ENCODE assay signal across 10 mouse cellular contexts in genomic region chr6:112423746-112424501, GRCm38 (mm10). TPM values are rescaled to one million over a fixed set of nuclear protein-coding genes. Genes with fewer than 3 reads are reported as not detected.
DNase-seq lines count a peak whose midpoint lies in the region; ATAC-seq lines count a peak whose summit lies in the region.
"Had no signal": no experiment of that assay in that cellular context is flagged by ENCODE, and none has a peak within 500 bp of the region (broad histone marks: within the 10 kb centered on the region; RNA-seq: fewer than 3 reads in every experiment).

No protein-coding gene starts in this region.

- peak; percentile 32 for ATAC-seq in forebrain, embryonic 16.5 days
- no peak for ATAC-seq in forebrain, embryonic 11.5 days (replicated peaks; ENCODE audit: low FRiP score)
- ATAC-seq in lung, embryonic 16.5 days (ENCODE audit: low read depth), result peak; percentile 78
- ATAC-seq: midbrain, embryonic 15.5 days had no signal

- DNase-seq in forebrain, embryonic 11.5 days (ENCODE audit: low spot score), result no peak
- DNase-seq in ovary, postnatal 14 days (ENCODE audit: low spot score), result peak; percentile 9
- no peak for DNase-seq in ovary, postnatal 36 days (ENCODE audit: low spot score)
- DNase-seq in telencephalon, adult 2 months (ENCODE audit: low read depth, low spot score), result peak; percentile 68
- no peak for DNase-seq in thymus, postnatal 0 days (ENCODE audit: low spot score)
- DNase-seq in hindbrain, embryonic 10.5 days (ENCODE audit: low spot score), result no peak

- H3K9me3 ChIP-seq in forebrain, embryonic 16.5 days (ENCODE audit: control insufficient read depth, low read length), result 0 out of 2 replicates have a peak, but pooled peaks cover 2% of the 10 kb centered on the region
- no peaks in the 10 kb centered on the region; the same call in 1 of the 2 replicates for H3K9me3 ChIP-seq in forebrain, embryonic 11.5 days (ENCODE audit: control insufficient read depth, low read length)
- H3K9me3 ChIP-seq in lung, embryonic 16.5 days (ENCODE audit: control insufficient read depth, low read length), result peaks cover 4% of the 10 kb centered on the region
- H3K9me3 ChIP-seq in hindbrain, embryonic 10.5 days, result peaks cover 11% of the 10 kb centered on the region; the same call in 1 of the 2 replicates
- H3K9me3 ChIP-seq: limb, embryonic 15.5 days; midbrain, embryonic 15.5 days had no signal

- no peak overlapping the region for H3K27ac ChIP-seq in forebrain, embryonic 16.5 days (ENCODE audit: low read length)
- H3K27ac ChIP-seq in forebrain, embryonic 11.5 days (ENCODE audit: low read depth, low read length), result no peak overlapping the region
- H3K27ac ChIP-seq in lung, embryonic 16.5 days (ENCODE audit: low read length), result no peak overlapping the region
- H3K27ac ChIP-seq in hindbrain, embryonic 10.5 days, result no peak overlapping the region
- H3K27ac ChIP-seq: limb, embryonic 15.5 days; midbrain, embryonic 15.5 days had no signal

- 69% methylated on average over 8 of the region's 8 CpGs for WGBS in forebrain, embryonic 16.5 days
- WGBS in forebrain, embryonic 11.5 days, result 90% methylated on average over 8 of the region's 8 CpGs
- 41% methylated on average over 8 of the region's 8 CpGs for WGBS in lung, embryonic 16.5 days
- 92% methylated on average over 8 of the region's 8 CpGs for WGBS in hindbrain, embryonic 10.5 days

- H3K9ac ChIP-seq in forebrain, embryonic 16.5 days (replicated peaks; ENCODE audit: low read depth, low read length), result no peak overlapping the region
- H3K9ac ChIP-seq in forebrain, embryonic 11.5 days (ENCODE audit: low read length), result no peak overlapping the region
- no peak overlapping the region for H3K9ac ChIP-seq in lung, embryonic 16.5 days (ENCODE audit: low read length)
- H3K9ac ChIP-seq: limb, embryonic 15.5 days; midbrain, embryonic 15.5 days had no signal

- H3K27me3 ChIP-seq in forebrain, embryonic 16.5 days (replicated peaks; ENCODE audit: control insufficient read depth, insufficient read depth, low read length), result no peaks in the 10 kb centered on the region
- no peaks in the 10 kb centered on the region for H3K27me3 ChIP-seq in forebrain, embryonic 11.5 days (ENCODE audit: control insufficient read depth, insufficient read depth, low read length)
- H3K27me3 ChIP-seq in lung, embryonic 16.5 days (ENCODE audit: control insufficient read depth, insufficient read depth, low read depth, low read length), result no peaks in the 10 kb centered on the region; the same call in 1 of the 2 replicates
- H3K27me3 ChIP-seq in hindbrain, embryonic 10.5 days (ENCODE audit: insufficient read depth, poor library complexity, severe bottlenecking), result no peaks in the 10 kb centered on the region
- H3K27me3 ChIP-seq: limb, embryonic 15.5 days; midbrain, embryonic 15.5 days had no signal

- H3K4me3 ChIP-seq in forebrain, embryonic 16.5 days (replicated peaks; ENCODE audit: low read length), result no peak overlapping the region
- no peak overlapping the region for H3K4me3 ChIP-seq in forebrain, embryonic 11.5 days (ENCODE audit: low read depth, low read length)
- H3K4me3 ChIP-seq in lung, embryonic 16.5 days (ENCODE audit: low read length), result no peak overlapping the region
- H3K4me3 ChIP-seq in hindbrain, embryonic 10.5 days, result no peak overlapping the region
- H3K4me3 ChIP-seq: limb, embryonic 15.5 days; midbrain, embryonic 15.5 days had no signal

- H3K4me1 ChIP-seq in forebrain, embryonic 16.5 days (replicated peaks; ENCODE audit: control insufficient read depth, insufficient read depth, low read length), result peaks cover 9% of the 10 kb centered on the region; the same call in 1 of the 2 replicates
- no peaks in the 10 kb centered on the region for H3K4me1 ChIP-seq in forebrain, embryonic 11.5 days (replicated peaks; ENCODE audit: control insufficient read depth, insufficient read depth, low read length)
- H3K4me1 ChIP-seq in lung, embryonic 16.5 days (replicated peaks; ENCODE audit: control insufficient read depth, insufficient read depth, low read length), result 0 out of 2 replicates have a peak, but pooled peaks cover 3% of the 10 kb centered on the region
- no peaks in the 10 kb centered on the region for H3K4me1 ChIP-seq in hindbrain, embryonic 10.5 days (replicated peaks)
- H3K4me1 ChIP-seq: limb, embryonic 15.5 days; midbrain, embryonic 15.5 days had no signal

- no peak overlapping the region for H3K4me2 ChIP-seq in forebrain, embryonic 16.5 days (ENCODE audit: low read length)
- no peak overlapping the region for H3K4me2 ChIP-seq in forebrain, embryonic 11.5 days (ENCODE audit: low read depth, low read length, severe bottlenecking)
- H3K4me2 ChIP-seq in lung, embryonic 16.5 days (ENCODE audit: low read depth, low read length), result no peak overlapping the region
- H3K4me2 ChIP-seq: limb, embryonic 15.5 days; midbrain, embryonic 15.5 days had no signal

- H3K36me3 ChIP-seq in forebrain, embryonic 16.5 days (ENCODE audit: control insufficient read depth, insufficient read depth), result no peaks in the 10 kb centered on the region
- H3K36me3 ChIP-seq in forebrain, embryonic 11.5 days (ENCODE audit: control insufficient read depth, insufficient read depth, low read length), result no peaks in the 10 kb centered on the region
- H3K36me3 ChIP-seq in lung, embryonic 16.5 days (ENCODE audit: control insufficient read depth, insufficient read depth, low read length), result no peaks in the 10 kb centered on the region
- no peaks in the 10 kb centered on the region for H3K36me3 ChIP-seq in hindbrain, embryonic 10.5 days
- H3K36me3 ChIP-seq: limb, embryonic 15.5 days; midbrain, embryonic 15.5 days had no signal

RNA-seq across cellular contexts. Expression of gene Cav3, which starts 35.4 kb away (rescaled TPM):
- polyA plus RNA-seq in forebrain, embryonic 16.5 days (2015; fragmentation: Nextera tagmentation; extraction: Ambion mirVana), result 0.29 TPM in 1 of 2 replicates, not detected in the other
- polyA plus RNA-seq in forebrain, embryonic 11.5 days (2014; fragmentation: Nextera tagmentation; extraction: Ambion mirVana), result 0.24 TPM in 1 of 2 replicates, not detected in the other
- 4.9 and 7.0 TPM in 2 replicates for polyA plus RNA-seq in lung, embryonic 16.5 days (2015; fragmentation: Nextera tagmentation; extraction: Ambion mirVana)
- 0.26 and 0.27 TPM in 2 replicates for polyA plus RNA-seq in thymus, postnatal 0 days (2015; fragmentation: Nextera tagmentation; extraction: Ambion mirVana)
- polyA plus RNA-seq in hindbrain, embryonic 10.5 days (2016; fragmentation: Nextera tagmentation; extraction: Ambion mirVana), result not detected in 2 replicates
- polyA plus RNA-seq: midbrain, embryonic 15.5 days had no signal

RNA-seq across cellular contexts. Expression of gene Ssu2, which starts 36.1 kb away (rescaled TPM):
- not detected in 2 replicates for polyA plus RNA-seq in forebrain, embryonic 16.5 days (2015; fragmentation: Nextera tagmentation; extraction: Ambion mirVana)
- polyA plus RNA-seq in forebrain, embryonic 11.5 days (2014; fragmentation: Nextera tagmentation; extraction: Ambion mirVana), result 0.33 TPM in 1 of 2 replicates, not detected in the other
- polyA plus RNA-seq in lung, embryonic 16.5 days (2015; fragmentation: Nextera tagmentation; extraction: Ambion mirVana), result 4.8 and 5.5 TPM in 2 replicates
- polyA plus RNA-seq in thymus, postnatal 0 days (2015; fragmentation: Nextera tagmentation; extraction: Ambion mirVana), result 1.0 and 1.2 TPM in 2 replicates
- polyA plus RNA-seq in hindbrain, embryonic 10.5 days (2016; fragmentation: Nextera tagmentation; extraction: Ambion mirVana), result 0.55 and 0.57 TPM in 2 replicates

Comparison
In these comparisons a context has a peak if more than half of its experiments do, and no peak if none do; other contexts are left out.
1. DNase-seq: peak in ovary, postnatal 14 days (single experiment) and telencephalon, adult 2 months (single experiment); none in forebrain, embryonic 11.5 days (single experiment), ovary, postnatal 36 days (single experiment), thymus, postnatal 0 days (single experiment) and hindbrain, embryonic 10.5 days (single experiment).